Mouse (Mus musculus) liver, embryonic 13.5 days (tissue): ENCODE results near the gene Tarbp1. TPM values are rescaled to one million over a fixed set of nuclear protein-coding genes. Genes with fewer than 3 reads are reported as not detected.

ENCODE experiments used
- ATAC-seq: fragments of 200-750 bp; cut with Nextera tagmentation; 2 replicates; pipeline ENCODE4 v1.8.0; 2017; ENCODE audit warnings: low read depth, mild to moderate bottlenecking, moderate number of reproducible peaks, moderate library complexity
- DNase-seq: peaks from one replicate; pipeline ENCODE4 v3.0.0; 2022
- H3K27ac ChIP-seq: fragments of 300-500 bp; sonication (generic); 2 replicates; pipeline ENCODE4 v1.5.1; 2015; ENCODE audit warnings: moderate library complexity, mild to moderate bottlenecking, inconsistent platforms
- H3K27me3 ChIP-seq: fragments of 300-500 bp; sonication (generic); 2 replicates; pipeline ENCODE4 v1.6.1; 2015; ENCODE audit warnings: mild to moderate bottlenecking, inconsistent platforms
- H3K36me3 ChIP-seq: fragments of 300-500 bp; sonication (generic); 2 replicates; pipeline ENCODE4 v1.6.1; 2015; ENCODE audit warnings: mild to moderate bottlenecking, inconsistent platforms
- H3K4me1 ChIP-seq: fragments of 300-500 bp; sonication (generic); replicated peaks from 2 replicates; pipeline ENCODE4 v1.6.1; 2015; ENCODE audit warnings: inconsistent platforms
- H3K4me2 ChIP-seq: fragments of 300-500 bp; sonication (generic); 2 replicates; pipeline ENCODE4 v1.6.1; 2015; ENCODE audit warnings: inconsistent platforms, mild to moderate bottlenecking, moderate library complexity
- H3K4me3 ChIP-seq: fragments of 300-500 bp; sonication (generic); replicated peaks from 2 replicates; pipeline ENCODE4 v1.5.1; 2015; ENCODE audit warnings: mild to moderate bottlenecking, inconsistent platforms
- H3K9ac ChIP-seq: fragments of 300-500 bp; sonication (generic); 2 replicates; pipeline ENCODE4 v1.6.1; 2015; ENCODE audit warnings: mild to moderate bottlenecking, inconsistent platforms
- H3K9me3 ChIP-seq: fragments of 300-500 bp; sonication (generic); replicated peaks from 2 replicates; pipeline ENCODE4 v1.6.1; 2016; ENCODE audit warnings: inconsistent platforms
- WGBS: fragments of 180-500 bp; shearing (Covaris S2); methylation state at CpG from one replicate; pipeline ENCODE4 v1.1.7; 2015; ENCODE audit not compliant: insufficient replicate concordance; 5-methylcytosine and 5-hydroxymethylcytosine counted together
- polyA plus RNA-seq: library from polyadenylated mRNA; unstranded; fragments of >200 nt; fragmentation: Nextera tagmentation; extraction: Ambion mirVana; gene quantifications from 2 replicates; pipeline ENCODE4 v1.2.1, GENCODE M21; 2015

The Tarbp1 gene
- polyA plus RNA-seq, 1 experiment from 2014 or later, result 1.3 TPM

GRCm38 (mm10) chr8:126508221-126508620, 33.4 kb upstream of the Tarbp1 start:
- H3K27me3 ChIP-seq, result no peaks in the 10 kb centered on the region
- no peak overlapping the region for H3K27ac ChIP-seq
- H3K4me1 ChIP-seq, result no peaks in the 10 kb centered on the region
- DNase-seq (no peak), ATAC-seq (no peak)
- no peak overlapping the region for H3K9ac ChIP-seq
- H3K4me3 ChIP-seq, result no peak overlapping the region
- H3K36me3 ChIP-seq, result no peaks in the 10 kb centered on the region
- 80% methylated on average over 2 of the region's 2 CpGs for WGBS
- H3K9me3 ChIP-seq, result no peaks in the 10 kb centered on the region
- no peak overlapping the region for H3K4me2 ChIP-seq

- H3K4me1 ChIP-seq, result no peaks in the 10 kb centered on the region
- ATAC-seq (no peak), DNase-seq (no peak)
- no peak overlapping the region for H3K4me2 ChIP-seq
- WGBS, result 77% methylated on average over 16 of the region's 16 CpGs
- no peak overlapping the region for H3K27ac ChIP-seq
- H3K9ac ChIP-seq, result no peak overlapping the region
- H3K4me3 ChIP-seq, result no peak overlapping the region
- H3K27me3 ChIP-seq, result no peaks in the 10 kb centered on the region
- no peaks in the 10 kb centered on the region for H3K36me3 ChIP-seq
- H3K9me3 ChIP-seq, result no peaks in the 10 kb centered on the region
Measured at GRCm38 (mm10) chr8:126504492-126505182, 29.8 kb upstream of the Tarbp1 start.

- H3K4me1 ChIP-seq, result peaks cover 7% of the 10 kb centered on the region
- H3K4me2 ChIP-seq, result no peak overlapping the region
- H3K4me3 ChIP-seq, result no peak overlapping the region
- no peak overlapping the region for H3K9ac ChIP-seq
- H3K36me3 ChIP-seq, result no peaks in the 10 kb centered on the region
- WGBS, result 33% methylated on average over 2 of the region's 2 CpGs
- ATAC-seq, result peak; percentile 50; the same call in 1 of the 2 replicates
- DNase-seq, result no peak
- no peak overlapping the region for H3K27ac ChIP-seq
- H3K27me3 ChIP-seq, result no peaks in the 10 kb centered on the region
- no peaks in the 10 kb centered on the region for H3K9me3 ChIP-seq
Measured at GRCm38 (mm10) chr8:126502722-126503121, 27.9 kb upstream of the Tarbp1 start.

- WGBS, result 71% methylated on average over 2 of the region's 2 CpGs
- H3K4me3 ChIP-seq, result no peak overlapping the region
- ATAC-seq, result no peak
Measured at GRCm38 (mm10) chr8:126499371-126499770, 24.5 kb upstream of the Tarbp1 start.

GRCm38 (mm10) chr8:126498465-126498864, 23.6 kb upstream of the Tarbp1 start:
- no peaks in the 10 kb centered on the region for H3K27me3 ChIP-seq
- 69% methylated on average over 6 of the region's 6 CpGs for WGBS
- no peak overlapping the region for H3K27ac ChIP-seq
- no peaks in the 10 kb centered on the region for H3K9me3 ChIP-seq
- no peak overlapping the region for H3K9ac ChIP-seq
- peaks cover 21% of the 10 kb centered on the region for H3K4me1 ChIP-seq
- no peaks in the 10 kb centered on the region for H3K36me3 ChIP-seq
- H3K4me3 ChIP-seq, result no peak overlapping the region
- H3K4me2 ChIP-seq, result no peak overlapping the region
- DNase-seq, result no peak
- no peak for ATAC-seq

More at GRCm38 (mm10) chr8:126499371-126499770, 24.5 kb upstream of the Tarbp1 start:
- no peaks in the 10 kb centered on the region for H3K36me3 ChIP-seq
- no peaks in the 10 kb centered on the region for H3K27me3 ChIP-seq
- no peaks in the 10 kb centered on the region for H3K9me3 ChIP-seq
- H3K4me2 ChIP-seq, result no peak overlapping the region
- no peak overlapping the region for H3K27ac ChIP-seq
- no peak overlapping the region for H3K9ac ChIP-seq
- peaks cover 21% of the 10 kb centered on the region for H3K4me1 ChIP-seq
- no peak for DNase-seq

- H3K27ac ChIP-seq, result no peak overlapping the region
- no peaks in the 10 kb centered on the region for H3K36me3 ChIP-seq
- peak overlapping the region; percentile 32 for H3K4me3 ChIP-seq
- DNase-seq (peak; percentile 69), ATAC-seq (peak; percentile 79)
- WGBS, result 35% methylated on average over 27 of the region's 27 CpGs
- no peaks in the 10 kb centered on the region for H3K9me3 ChIP-seq
- H3K27me3 ChIP-seq, result no peaks in the 10 kb centered on the region
- peak overlapping the region; percentile 57 for H3K4me2 ChIP-seq
- H3K4me1 ChIP-seq, result peaks cover 21% of the 10 kb centered on the region
- peak overlapping the region; percentile 52; the same call in 1 of the 2 replicates for H3K9ac ChIP-seq
Measured at GRCm38 (mm10) chr8:126497541-126498428, 22.9 kb upstream of the Tarbp1 start.

GRCm38 (mm10) chr8:126496915-126497314, 22.1 kb upstream of the Tarbp1 start:
- WGBS, result 64% methylated on average over 5 of the region's 5 CpGs

GRCm38 (mm10) chr8:126495461-126495860, 20.6 kb upstream of the Tarbp1 start:
- peak; percentile 56 for ATAC-seq
- Histone ChIP-seq H3K27me3 (no peaks in the 10 kb centered on the region), H3K4me1 (peaks cover 21% of the 10 kb centered on the region), H3K4me3 (no peak overlapping the region), H3K4me2 (no peak overlapping the region), H3K9me3 (no peaks in the 10 kb centered on the region), H3K36me3 (no peaks in the 10 kb centered on the region), H3K27ac (no peak overlapping the region), H3K9ac (no peak overlapping the region)
- no peak for DNase-seq
- WGBS, result 61% methylated on average over 12 of the region's 12 CpGs

More at GRCm38 (mm10) chr8:126496915-126497314, 22.1 kb upstream of the Tarbp1 start:
- no peaks in the 10 kb centered on the region for H3K27me3 ChIP-seq
- H3K9me3 ChIP-seq, result no peaks in the 10 kb centered on the region
- H3K4me3 ChIP-seq, result no peak overlapping the region
- DNase-seq (no peak), ATAC-seq (no peak)
- no peak overlapping the region for H3K27ac ChIP-seq
- no peak overlapping the region for H3K4me2 ChIP-seq
- H3K36me3 ChIP-seq, result no peaks in the 10 kb centered on the region
- no peak overlapping the region; the same call in 1 of the 2 replicates for H3K9ac ChIP-seq
- peaks cover 21% of the 10 kb centered on the region for H3K4me1 ChIP-seq

- Histone ChIP-seq H3K9ac (no peak overlapping the region), H3K4me2 (no peak overlapping the region), H3K27me3 (no peaks in the 10 kb centered on the region), H3K36me3 (no peaks in the 10 kb centered on the region), H3K4me3 (no peak overlapping the region), H3K9me3 (no peaks in the 10 kb centered on the region), H3K4me1 (peaks cover 21% of the 10 kb centered on the region), H3K27ac (no peak overlapping the region)
- no peak for DNase-seq
- WGBS, result 54% methylated on average over 15 of the region's 15 CpGs
- ATAC-seq, result no peak
Measured at GRCm38 (mm10) chr8:126494160-126495110, 19.6 kb upstream of the Tarbp1 start.

GRCm38 (mm10) chr8:126482938-126483337, 8.1 kb upstream of the Tarbp1 start:
- no peaks in the 10 kb centered on the region for H3K9me3 ChIP-seq
- H3K4me2 ChIP-seq, result no peak overlapping the region
- H3K36me3 ChIP-seq, result no peaks in the 10 kb centered on the region
- peaks cover 3% of the 10 kb centered on the region; the same call in 1 of the 2 replicates for H3K4me1 ChIP-seq
- WGBS, result 5% methylated on average over 5 of the region's 5 CpGs
- H3K9ac ChIP-seq, result no peak overlapping the region
- DNase-seq (peak; percentile 46), ATAC-seq (0 out of 2 replicates have a peak, but pooled peaks have one; percentile 10)
- H3K27ac ChIP-seq, result no peak overlapping the region
- no peak overlapping the region for H3K4me3 ChIP-seq
- H3K27me3 ChIP-seq, result no peaks in the 10 kb centered on the region
